Mouse (Mus musculus) limb, embryonic 14.5 days (tissue): ENCODE measurements around the gene Jmjd7. TPM values are rescaled to one million over a fixed set of nuclear protein-coding genes. Genes with fewer than 3 reads are reported as not detected.

Source experiments
- ATAC-seq: fragments of 200-750 bp; cut with Nextera tagmentation; 2 replicates; pipeline ENCODE4 v1.8.0; 2017; ENCODE audit warnings: low read depth, moderate number of reproducible peaks, moderate TSS enrichment; ENCODE audit not compliant: low FRiP score
- DNase-seq: peaks from one replicate; pipeline ENCODE4 v3.0.0-alpha.2; 2015; ENCODE audit warnings: low spot score
- H3K27ac ChIP-seq: fragments of 300-500 bp; sonication (generic); replicated peaks from 2 replicates; pipeline ENCODE4 v1.5.1; 2014; ENCODE audit warnings: low read depth, mild to moderate bottlenecking, low read length, moderate library complexity, mixed read lengths
- H3K27me3 ChIP-seq: fragments of 300-500 bp; sonication (generic); 2 replicates; pipeline ENCODE4 v1.6.1; 2014; ENCODE audit warnings: low read length, mixed read lengths; ENCODE audit not compliant: control insufficient read depth, insufficient read depth
- H3K36me3 ChIP-seq: fragments of 300-500 bp; sonication (generic); 2 replicates; pipeline ENCODE4 v1.6.1; 2014; ENCODE audit warnings: mild to moderate bottlenecking, low read length, moderate library complexity, mixed read lengths; ENCODE audit not compliant: control insufficient read depth, insufficient read depth
- H3K4me1 ChIP-seq: fragments of 300-500 bp; sonication (generic); 2 replicates; pipeline ENCODE4 v1.6.1; 2014; ENCODE audit warnings: antibody characterized with exemption, low read length, mixed read lengths; ENCODE audit not compliant: control insufficient read depth, insufficient read depth
- H3K4me2 ChIP-seq: fragments of 300-500 bp; sonication (generic); replicated peaks from 2 replicates; pipeline ENCODE4 v1.6.1; 2014; ENCODE audit warnings: low read depth, mild to moderate bottlenecking, low read length, moderate library complexity; ENCODE audit not compliant: severe bottlenecking
- H3K4me3 ChIP-seq: fragments of 300-500 bp; sonication (generic); replicated peaks from 2 replicates; pipeline ENCODE4 v1.5.1; 2014; ENCODE audit warnings: low read length
- H3K9ac ChIP-seq: fragments of 300-500 bp; sonication (generic); 2 replicates; pipeline ENCODE4 v1.6.1; 2014; ENCODE audit warnings: mild to moderate bottlenecking, low read depth, low read length, moderate library complexity; ENCODE audit not compliant: severe bottlenecking
- H3K9me3 ChIP-seq: fragments of 300-500 bp; sonication (generic); 2 replicates; pipeline ENCODE4 v1.6.1; 2016; ENCODE audit warnings: low read length; ENCODE audit not compliant: control insufficient read depth
- POLR2A ChIP-seq: fragments of 200-500 bp; IDR thresholded peaks from 2 replicates; pipeline ENCODE4 v1.8.0; 2012; ENCODE audit warnings: inconsistent platforms, mild to moderate bottlenecking, moderate library complexity, borderline replicate concordance; ENCODE audit not compliant: insufficient read depth, insufficient read length; ENCODE audit errors: extremely low read depth
- WGBS: fragments of 180-500 bp; shearing (Covaris S2); extraction: QIAGEN DNeasy Blood & Tissue Kit; methylation state at CpG from one replicate; pipeline ENCODE4 v1.1.7; 2014; 5-methylcytosine and 5-hydroxymethylcytosine counted together
- microRNA-seq: library from miRNA; unstranded; fragments of <30 nt; microRNA quantifications from one replicate; pipeline ENCODE4, GENCODE M21; 2016
- polyA plus RNA-seq, 2 experiments: library from polyadenylated mRNA; depleted of rRNA in 1 of 2; stranded (reverse) in 1 of 2; unstranded in 1 of 2; fragments of >200 nt; fragmentation: Nextera tagmentation in 1 of 2; extraction: Ambion mirVana in 1 of 2; gene quantifications; 2 replicates each; pipeline versions ENCODE4 v1.2.1 to v1.2.3; 2012 to 2014

Jmjd7 gene
- polyA plus RNA-seq, 2 experiments, result 20.2 to 26.1 TPM

DNA sequence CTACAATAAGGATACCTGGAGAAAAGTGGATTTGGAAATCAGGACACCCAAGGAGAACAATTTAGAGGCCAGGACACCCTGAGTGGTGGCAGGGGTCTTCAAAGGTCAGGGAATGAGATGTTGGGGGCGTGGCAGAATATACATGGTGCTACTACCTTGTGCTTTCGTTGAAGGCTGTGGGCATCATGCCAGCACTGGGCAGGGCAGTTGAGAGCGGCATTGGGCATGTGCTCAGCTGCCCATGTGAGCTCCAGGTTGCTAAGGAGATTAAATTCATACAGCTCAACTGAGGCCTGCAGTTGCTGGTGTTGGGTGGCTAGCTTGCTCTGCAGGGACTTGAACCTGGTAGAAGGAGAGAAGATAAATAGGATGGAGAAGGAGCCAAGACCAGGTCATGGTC lies 38.9 kb downstream of the Jmjd7 start:
- no peaks in the 10 kb centered on the region for H3K27me3 ChIP-seq
- no peak overlapping the region for H3K9ac ChIP-seq
- ATAC-seq (no peak), DNase-seq (no peak)
- H3K4me1 ChIP-seq, result no peaks in the 10 kb centered on the region
- WGBS, result 83% methylated on average over 3 of the region's 3 CpGs
- H3K36me3 ChIP-seq, result no peaks in the 10 kb centered on the region
- TF ChIP-seq POLR2A, result no peak
- H3K27ac ChIP-seq, result no peak overlapping the region
- H3K4me3 ChIP-seq, result no peak overlapping the region
- H3K9me3 ChIP-seq, result no peaks in the 10 kb centered on the region
- no peak overlapping the region for H3K4me2 ChIP-seq

DNA sequence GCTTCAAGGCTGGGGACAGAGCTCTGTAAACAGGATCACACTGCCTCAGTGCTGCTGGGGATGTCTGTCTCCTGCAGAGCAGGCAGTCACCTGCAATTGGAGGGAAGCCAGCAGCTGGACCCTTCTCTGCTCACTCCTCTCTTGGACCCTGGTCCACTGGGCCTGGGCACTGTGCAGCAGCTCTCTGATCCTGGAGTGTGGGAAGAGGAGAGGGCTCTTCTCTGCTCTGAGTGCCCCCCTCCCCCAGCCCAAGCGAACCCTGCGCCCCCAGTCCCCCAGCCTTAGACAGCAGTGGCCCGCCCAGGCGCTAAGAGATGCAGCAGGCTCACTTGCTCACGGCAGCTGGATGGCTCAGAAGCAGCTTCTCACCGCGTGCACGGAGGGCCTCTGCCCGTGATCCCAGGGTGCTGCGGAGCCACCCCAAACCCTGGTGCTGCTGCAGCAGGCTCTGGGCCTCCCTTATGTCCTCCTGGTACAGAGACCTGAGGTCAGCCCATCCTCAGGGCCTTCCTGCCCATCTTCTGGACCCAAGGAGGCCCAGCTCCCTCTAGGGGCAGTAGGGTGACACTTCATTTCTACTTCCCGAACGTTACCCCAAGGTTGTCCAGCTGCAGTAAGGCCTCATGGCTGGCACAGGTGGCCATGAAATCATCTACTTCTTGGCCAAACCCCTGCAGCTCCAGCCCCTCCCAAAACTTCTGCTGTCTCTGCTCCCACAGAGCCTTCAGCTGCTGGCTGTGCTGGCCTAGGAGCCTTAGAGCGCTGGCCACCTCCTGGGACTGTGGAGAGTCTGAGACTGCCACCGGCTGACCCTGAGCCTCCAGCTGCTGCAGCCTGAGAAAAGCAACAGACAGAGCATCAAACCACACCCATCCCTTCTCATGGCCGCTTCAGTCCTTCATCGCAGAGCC lies 41.5 kb downstream of the Jmjd7 start:
- Histone ChIP-seq H3K4me3 (no peak overlapping the region), H3K9ac (no peak overlapping the region; the same call in 1 of the 2 replicates), H3K9me3 (no peaks in the 10 kb centered on the region), H3K36me3 (no peaks in the 10 kb centered on the region), H3K27me3 (no peaks in the 10 kb centered on the region), H3K4me1 (no peaks in the 10 kb centered on the region), H3K4me2 (no peak overlapping the region), H3K27ac (no peak overlapping the region)
- DNase-seq, result peak; percentile 25
- no peak for TF ChIP-seq POLR2A
- 45% methylated on average over 16 of the region's 16 CpGs for WGBS
- ATAC-seq, result peak; percentile 21; the same call in 1 of the 2 replicates

DNA sequence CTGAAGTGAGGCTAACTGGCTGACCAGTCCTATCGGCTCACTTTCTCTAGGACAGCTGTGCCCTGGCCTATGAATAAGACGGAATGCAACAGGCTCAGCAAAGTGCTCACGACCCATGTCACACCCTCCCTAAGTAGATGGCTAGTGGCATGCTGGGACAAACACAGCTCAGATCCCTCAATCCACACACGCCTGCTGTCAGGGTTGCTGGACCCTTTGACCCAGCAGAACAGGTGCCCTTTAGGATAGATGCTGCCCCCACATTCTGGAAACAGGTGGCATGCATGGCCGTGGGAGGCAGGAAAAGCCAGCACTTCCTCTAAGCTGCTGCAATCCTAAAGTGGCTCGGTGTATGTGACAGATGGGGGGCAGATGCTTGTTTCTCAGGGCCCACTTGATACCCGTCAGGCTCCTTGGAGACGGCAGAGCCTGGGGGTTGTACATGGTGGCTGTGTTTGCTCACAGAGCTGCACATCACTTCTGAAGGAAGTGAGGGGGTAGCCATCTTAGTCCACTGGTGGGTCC lies 42.2 kb downstream of the Jmjd7 start:
- DNase-seq, result peak; percentile 44
- H3K36me3 ChIP-seq, result no peaks in the 10 kb centered on the region
- H3K4me2 ChIP-seq, result no peak overlapping the region
- no peak overlapping the region for H3K27ac ChIP-seq
- 60% methylated on average over 8 of the region's 8 CpGs for WGBS
- no peaks in the 10 kb centered on the region for H3K27me3 ChIP-seq
- H3K9ac ChIP-seq, result no peak overlapping the region; the same call in 1 of the 2 replicates
- H3K4me1 ChIP-seq, result no peaks in the 10 kb centered on the region
- TF ChIP-seq POLR2A, result no peak
- H3K4me3 ChIP-seq, result no peak overlapping the region
- H3K9me3 ChIP-seq, result no peaks in the 10 kb centered on the region
- ATAC-seq, result peak; percentile 84

DNA sequence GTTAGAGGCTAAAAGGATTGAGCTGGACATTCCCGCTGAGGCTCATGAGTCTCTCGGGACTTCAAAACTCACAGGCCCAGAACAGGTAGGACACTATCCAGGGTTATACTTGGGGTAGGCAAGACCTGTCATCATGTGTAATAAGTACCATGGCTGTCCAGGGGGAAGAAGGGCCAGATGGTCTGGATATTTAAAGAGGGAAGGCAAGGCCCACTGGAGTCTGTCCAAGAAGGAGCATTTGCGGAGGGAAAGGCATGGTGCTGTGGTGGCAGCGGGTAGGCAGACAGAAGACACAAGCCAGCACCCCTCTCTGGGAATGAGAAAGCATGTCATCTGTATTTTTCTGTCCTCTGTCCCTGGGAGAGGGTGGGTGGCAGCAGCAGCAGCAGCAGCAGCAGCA lies 46.8 kb downstream of the Jmjd7 start:
- DNase-seq (no peak), ATAC-seq (no peak)
- Histone ChIP-seq H3K36me3 (no peaks in the 10 kb centered on the region), H3K4me3 (no peak overlapping the region), H3K27me3 (peaks cover 12% of the 10 kb centered on the region), H3K9me3 (no peaks in the 10 kb centered on the region), H3K4me2 (no peak overlapping the region), H3K4me1 (no peaks in the 10 kb centered on the region), H3K9ac (no peak overlapping the region), H3K27ac (no peak overlapping the region)
- TF ChIP-seq POLR2A, result no peak
- 92% methylated on average over 4 of the region's 4 CpGs for WGBS

DNA sequence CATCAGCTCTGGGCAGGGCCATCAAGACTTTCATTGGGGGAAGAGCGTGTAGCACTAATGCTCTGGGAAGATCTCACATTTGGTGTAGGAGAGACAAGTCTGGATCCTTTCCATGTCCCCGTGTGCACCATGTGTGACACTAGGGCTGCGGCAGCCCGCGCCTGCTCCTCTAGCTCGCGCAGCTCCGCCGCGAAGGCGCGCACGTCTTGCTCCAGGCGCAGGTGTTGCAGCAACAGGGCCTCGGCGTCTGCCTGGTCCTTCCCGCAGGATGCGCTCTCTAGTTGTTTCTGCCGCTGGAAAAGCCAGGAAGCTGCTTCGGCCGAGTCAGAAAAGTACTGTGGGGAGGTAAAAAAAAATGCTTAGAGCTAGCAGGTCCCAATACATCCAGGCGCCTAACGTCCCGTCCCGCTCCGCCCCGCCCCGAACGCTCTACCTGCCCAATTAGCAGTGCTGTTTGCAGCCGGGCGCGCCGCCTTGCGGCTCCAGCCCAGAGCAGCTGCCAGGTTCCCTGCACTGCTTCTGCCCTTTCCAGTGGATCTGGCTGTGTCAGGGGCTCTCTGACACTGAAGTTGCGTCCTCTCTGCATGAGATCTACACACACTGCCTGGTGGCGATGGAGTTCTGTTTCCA lies 48.9 kb downstream of the Jmjd7 start:
- Histone ChIP-seq H3K4me2 (peak overlapping the region; percentile 65), H3K36me3 (no peaks in the 10 kb centered on the region), H3K9me3 (no peaks in the 10 kb centered on the region), H3K4me3 (peak overlapping the region; percentile 36), H3K27me3 (peaks cover 12% of the 10 kb centered on the region), H3K9ac (peak overlapping the region; percentile 31; the same call in 1 of the 2 replicates), H3K27ac (no peak overlapping the region), H3K4me1 (no peaks in the 10 kb centered on the region)
- 2% methylated on average over 36 of the region's 36 CpGs for WGBS
- ATAC-seq (peak; percentile 66; the same call in 1 of the 2 replicates), DNase-seq (peak; percentile 51)
- no peak for TF ChIP-seq POLR2A

Small RNA genes lying within 50 kb of the gene (microRNA-seq; reads per million reads assigned to microRNA genes)
- gene Mir7665, result not detected

Other genes starting within 250 kb of the Jmjd7 start
- gene Rpap1, start 239.9 kb upstream of the Jmjd7 start, polyA plus RNA-seq (2012; rRNA removed), result 27.7 and 39.8 TPM in 2 replicates
- gene Rpap1, start 239.9 kb upstream of the Jmjd7 start, polyA plus RNA-seq (2014; fragmentation: Nextera tagmentation; extraction: Ambion mirVana), result 22.5 and 27.0 TPM in 2 replicates
- gene Tyro3, start 229.8 kb upstream of the Jmjd7 start, polyA plus RNA-seq (2012; rRNA removed), result 44.2 and 49.9 TPM in 2 replicates
- 28.5 and 31.7 TPM in 2 replicates for gene Tyro3, start 229.8 kb upstream of the Jmjd7 start, polyA plus RNA-seq (2014; fragmentation: Nextera tagmentation; extraction: Ambion mirVana)
- gene Mga, start 130.3 kb upstream of the Jmjd7 start, polyA plus RNA-seq (2012; rRNA removed), result 27.3 and 30.9 TPM in 2 replicates
- gene Mga, start 130.3 kb upstream of the Jmjd7 start, polyA plus RNA-seq (2014; fragmentation: Nextera tagmentation; extraction: Ambion mirVana), result 38.4 and 42.3 TPM in 2 replicates
- gene Mapkbp1, start 54.8 kb upstream of the Jmjd7 start, polyA plus RNA-seq (2012; rRNA removed), result 26.2 and 33.1 TPM in 2 replicates
- 4.2 and 4.9 TPM in 2 replicates for gene Mapkbp1, start 54.8 kb upstream of the Jmjd7 start, polyA plus RNA-seq (2014; fragmentation: Nextera tagmentation; extraction: Ambion mirVana)
- gene Gm28042, start within 50 bp of the Jmjd7 start, polyA plus RNA-seq (2012; rRNA removed), result 19.5 and 26.1 TPM in 2 replicates
- gene Gm28042, start within 50 bp of the Jmjd7 start, polyA plus RNA-seq (2014; fragmentation: Nextera tagmentation; extraction: Ambion mirVana), result 3.0 and 4.6 TPM in 2 replicates
- gene Pla2g4b, start 5.9 kb downstream of the Jmjd7 start, polyA plus RNA-seq (2012; rRNA removed), result 21.9 and 22.8 TPM in 2 replicates
- gene Pla2g4b, start 5.9 kb downstream of the Jmjd7 start, polyA plus RNA-seq (2014; fragmentation: Nextera tagmentation; extraction: Ambion mirVana), result 1.7 and 1.9 TPM in 2 replicates
- 18.3 and 19.7 TPM in 2 replicates for gene Ehd4, start 127.1 kb downstream of the Jmjd7 start, polyA plus RNA-seq (2012; rRNA removed)
- 37.1 and 51.0 TPM in 2 replicates for gene Ehd4, start 127.1 kb downstream of the Jmjd7 start, polyA plus RNA-seq (2014; fragmentation: Nextera tagmentation; extraction: Ambion mirVana)
- 1.0 and 1.2 TPM in 2 replicates for gene Pla2g4e, start 217.9 kb downstream of the Jmjd7 start, polyA plus RNA-seq (2012; rRNA removed)
- gene Pla2g4e, start 217.9 kb downstream of the Jmjd7 start, polyA plus RNA-seq (2014; fragmentation: Nextera tagmentation; extraction: Ambion mirVana), result 0.54 and 2.1 TPM in 2 replicates